9 mouse cellular contexts compared by ENCODE assay signal in the genomic region with DNA sequence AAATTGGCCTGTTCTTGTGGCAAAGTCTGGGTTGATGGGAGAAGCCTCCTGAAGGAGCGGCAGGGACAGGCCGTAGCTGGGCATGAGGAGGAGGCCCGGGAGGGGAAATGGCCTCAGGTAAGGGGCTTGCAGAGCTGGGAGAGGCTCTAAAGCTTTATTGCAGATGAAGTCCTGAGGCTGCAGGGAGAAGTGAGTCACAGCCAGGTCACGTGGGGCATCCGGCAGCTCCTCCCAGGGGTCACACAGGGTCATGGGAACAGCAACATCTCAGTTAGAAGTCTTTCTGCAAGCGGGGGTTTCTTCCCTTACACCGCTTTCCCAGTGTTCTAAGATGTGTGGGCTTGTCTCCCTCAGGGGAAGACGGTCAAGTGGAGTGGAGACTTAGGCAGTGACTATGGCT. TPM values are rescaled to one million over a fixed set of nuclear protein-coding genes. Genes with fewer than 3 reads are reported as not detected.
DNase-seq lines count a peak whose midpoint lies in the region; ATAC-seq and TF ChIP-seq lines count a peak whose summit lies in the region.
"Had no signal": no experiment of that assay in that cellular context is flagged by ENCODE, and none has a peak within 500 bp of the region (broad histone marks: within the 10 kb centered on the region; RNA-seq: fewer than 3 reads in every experiment).

No protein-coding gene starts in this region.

- no peak overlapping the region for H3K4me2 ChIP-seq in stomach, embryonic 16.5 days (ENCODE audit: low read depth, low read length)
- H3K4me2 ChIP-seq: liver, embryonic 15.5 days had no signal

- WGBS in heart, adult 2 months, result 39% methylated on average over 8 of the region's 8 CpGs
- WGBS in stomach, embryonic 16.5 days, result 29% methylated on average over 8 of the region's 8 CpGs

- DNase-seq in ovary, adult 18-20 months (ENCODE audit: low spot score), result peak; percentile 38
- DNase-seq in ovary, postnatal 10 days (ENCODE audit: low spot score), result no peak
- DNase-seq in adrenal gland, postnatal 10 days, result peak; percentile 84
- peak; percentile 78 to 82 for DNase-seq in heart, adult 2 months
- DNase-seq in kidney, postnatal 36 days, result peak; percentile 68 to 72
- no peak for DNase-seq in left cerebral cortex, adult 8-10 months (ENCODE audit: low spot score in 2 of 2)
- no peak for DNase-seq in right cerebral cortex, adult 18-20 months

- H3K9me3 ChIP-seq in stomach, embryonic 16.5 days (replicated peaks; ENCODE audit: control insufficient read depth, low read length), result no peaks in the 10 kb centered on the region
- H3K9me3 ChIP-seq: liver, embryonic 15.5 days had no signal

- no peak overlapping the region for H3K4me3 ChIP-seq in heart, adult 2 months
- no peak overlapping the region for H3K4me3 ChIP-seq in stomach, embryonic 16.5 days (replicated peaks; ENCODE audit: low read length)
- H3K4me3 ChIP-seq: liver, embryonic 15.5 days had no signal

- TF ChIP-seq EP300 in heart, adult 2 months (IDR thresholded peaks at IDR 0.05; ENCODE audit: insufficient read depth, low read depth, low read length), result peak; percentile 85

- TF ChIP-seq CTCF in heart, adult 2 months (IDR thresholded peaks at IDR 0.05), result no peak

- intact Hi-C loops in heart, adult 2 months (cut with DNase I), result loop anchor here (5.0 kb wide), 1 partner anchor 327 kb away; no protein-coding TSS in a partner anchor

- H3K36me3 ChIP-seq in heart, adult 2 months (ENCODE audit: control insufficient read depth, insufficient read depth, low read length), result no peaks in the 10 kb centered on the region; the same call in 1 of the 2 replicates
- H3K36me3 ChIP-seq in stomach, embryonic 16.5 days (ENCODE audit: control insufficient read depth, insufficient read depth, low read length), result no peaks in the 10 kb centered on the region
- H3K36me3 ChIP-seq: liver, embryonic 15.5 days had no signal

- ATAC-seq in stomach, embryonic 16.5 days (ENCODE audit: insufficient read depth, low FRiP score), result peak; percentile 18; the same call in 1 of the 2 replicates

- 0 out of 2 replicates have a peak overlapping the region, but pooled peaks have one; percentile 9 for H3K9ac ChIP-seq in heart, adult 2 months (ENCODE audit: low read depth, low read length)
- H3K9ac ChIP-seq in stomach, embryonic 16.5 days (ENCODE audit: low read length), result peak overlapping the region; percentile 52; the same call in 1 of the 2 replicates
- H3K9ac ChIP-seq: liver, embryonic 15.5 days had no signal

- no peaks in the 10 kb centered on the region for H3K27me3 ChIP-seq in heart, adult 2 months (ENCODE audit: control insufficient read depth, insufficient read depth, low read length)
- no peaks in the 10 kb centered on the region for H3K27me3 ChIP-seq in stomach, embryonic 16.5 days (ENCODE audit: control insufficient read depth, insufficient read depth, low read length)
- H3K27me3 ChIP-seq: liver, embryonic 15.5 days had no signal

- H3K4me1 ChIP-seq in heart, adult 2 months (ENCODE audit: control insufficient read depth, insufficient read depth, low read length), result peaks cover 27% of the 10 kb centered on the region
- H3K4me1 ChIP-seq in stomach, embryonic 16.5 days (ENCODE audit: control insufficient read depth, insufficient read depth, low read length), result peaks cover 7% of the 10 kb centered on the region

- H3K79me2 ChIP-seq in heart, adult 2 months (replicated peaks; ENCODE audit: control insufficient read depth, insufficient read depth, low read length), result no peaks in the 10 kb centered on the region

- TF ChIP-seq POLR2A in heart, adult 2 months (IDR thresholded peaks at IDR 0.05; ENCODE audit: insufficient read depth, low read depth, low read length), result peak; percentile 39; the same call in 1 of the 2 replicates

- H3K27ac ChIP-seq in heart, adult 2 months, result peak overlapping the region; percentile 79
- H3K27ac ChIP-seq in stomach, embryonic 16.5 days (ENCODE audit: low read length), result no peak overlapping the region
- H3K27ac ChIP-seq: liver, embryonic 15.5 days had no signal

RNA-seq across cellular contexts. Expression of a gene that starts 8.5 kb away (rescaled TPM):
- total RNA-seq in adrenal gland, postnatal 10 days (2021), result 10 to 100 TPM; 63.4 to 85.3 TPM
- 10 to 100 TPM; 71.6 to 82.0 TPM for total RNA-seq in heart, adult 2 months (2021)
- 84.4 and 113 TPM in 2 replicates for polyA plus RNA-seq in heart, adult 2 months (2012; rRNA removed)
- polyA plus RNA-seq in stomach, embryonic 16.5 days (2015; fragmentation: Nextera tagmentation; extraction: Ambion mirVana), result 2.8 and 3.5 TPM in 2 replicates
- total RNA-seq in left cerebral cortex, adult 8-10 months (2022), result 100 to 1,000 TPM; 197 to 225 (median 213) TPM

Comparison
In these comparisons a context has a peak if more than half of its experiments do, and no peak if none do; other contexts are left out.
1. DNase-seq: peak in ovary, adult 18-20 months (single experiment), adrenal gland, postnatal 10 days (single experiment), heart, adult 2 months (2 of 2) and kidney, postnatal 36 days (2 of 2); none in ovary, postnatal 10 days (single experiment), left cerebral cortex, adult 8-10 months (0 of 2) and right cerebral cortex, adult 18-20 months (single experiment).